In genomic region chr17:33526506-33526905, GRCm38 (mm10) we compare ENCODE assay signal across 11 mouse cellular contexts. TPM values are rescaled to one million over a fixed set of nuclear protein-coding genes. Genes with fewer than 3 reads are reported as not detected.
DNase-seq lines count a peak whose midpoint lies in the region; ATAC-seq lines count a peak whose summit lies in the region.
"Had no signal": no experiment of that assay in that cellular context is flagged by ENCODE, and none has a peak within 500 bp of the region (broad histone marks: within the 10 kb centered on the region; RNA-seq: fewer than 3 reads in every experiment).

No protein-coding gene starts in this region.

- peaks cover 42% of the 10 kb centered on the region for H3K4me1 ChIP-seq in embryonic facial prominence, embryonic 13.5 days
- no peaks in the 10 kb centered on the region for H3K4me1 ChIP-seq in hindbrain, embryonic 11.5 days (replicated peaks; ENCODE audit: control insufficient read depth, insufficient read depth, low read length)
- H3K4me1 ChIP-seq in forebrain, embryonic 13.5 days, result peaks cover 29% of the 10 kb centered on the region

- H3K27ac ChIP-seq in embryonic facial prominence, embryonic 13.5 days, result peak overlapping the region; percentile 71
- H3K27ac ChIP-seq in hindbrain, embryonic 11.5 days (ENCODE audit: low read depth, low read length), result no peak overlapping the region
- H3K27ac ChIP-seq in forebrain, embryonic 13.5 days, result no peak overlapping the region
- H3K27ac ChIP-seq: liver, embryonic 12.5 days had no signal

- peaks cover 38% of the 10 kb centered on the region for H3K36me3 ChIP-seq in embryonic facial prominence, embryonic 13.5 days
- H3K36me3 ChIP-seq in hindbrain, embryonic 11.5 days (ENCODE audit: control insufficient read depth, insufficient read depth, low read length), result no peaks in the 10 kb centered on the region
- peaks cover 36% of the 10 kb centered on the region for H3K36me3 ChIP-seq in forebrain, embryonic 13.5 days (ENCODE audit: poor library complexity, severe bottlenecking)

- DNase-seq in kidney, adult 9 months, result peak; percentile 16
- DNase-seq in kidney, adult 18-20 months, result no peak
- DNase-seq in heart, postnatal 14 days, result peak; percentile 38 to 50
- DNase-seq in lung, postnatal 36 days, result peak; percentile 63
- no peak for DNase-seq in hindbrain, embryonic 11.5 days (ENCODE audit: low spot score)
- DNase-seq in frontal cortex, postnatal 14 days (ENCODE audit: low spot score in 2 of 2), result no peak
- DNase-seq: adrenal gland, adult 8-10 months had no signal

- intact Hi-C loops in heart, postnatal 14 days (cut with DNase I), result no loop called here

- no peaks in the 10 kb centered on the region for H3K9me3 ChIP-seq in embryonic facial prominence, embryonic 13.5 days
- no peaks in the 10 kb centered on the region for H3K9me3 ChIP-seq in hindbrain, embryonic 11.5 days (ENCODE audit: control insufficient read depth, low read length)
- H3K9me3 ChIP-seq in forebrain, embryonic 13.5 days (replicated peaks), result no peaks in the 10 kb centered on the region
- H3K9me3 ChIP-seq: liver, embryonic 12.5 days had no signal

- H3K4me3 ChIP-seq in embryonic facial prominence, embryonic 13.5 days, result peak overlapping the region; percentile 5; the same call in 1 of the 2 replicates
- no peak overlapping the region for H3K4me3 ChIP-seq in hindbrain, embryonic 11.5 days (ENCODE audit: low read depth, low read length)
- no peak overlapping the region for H3K4me3 ChIP-seq in forebrain, embryonic 13.5 days
- H3K4me3 ChIP-seq: liver, embryonic 12.5 days had no signal

- peak overlapping the region; percentile 82 for H3K4me2 ChIP-seq in embryonic facial prominence, embryonic 13.5 days
- H3K4me2 ChIP-seq in hindbrain, embryonic 11.5 days (replicated peaks; ENCODE audit: low read depth, low read length), result no peak overlapping the region
- no peak overlapping the region for H3K4me2 ChIP-seq in forebrain, embryonic 13.5 days
- H3K4me2 ChIP-seq: liver, embryonic 12.5 days had no signal

- 55% methylated on average over 3 of the region's 3 CpGs for WGBS in embryonic facial prominence, embryonic 13.5 days
- WGBS in hindbrain, embryonic 11.5 days, result 87% methylated on average over 3 of the region's 3 CpGs
- 65% methylated on average over 3 of the region's 3 CpGs for WGBS in forebrain, embryonic 13.5 days

- ATAC-seq in embryonic facial prominence, embryonic 13.5 days (ENCODE audit: insufficient number of reproducible peaks, insufficient read depth, low FRiP score, low TSS enrichment, low read depth), result no peak
- ATAC-seq in hindbrain, embryonic 11.5 days (ENCODE audit: low FRiP score), result no peak
- no peak for ATAC-seq in forebrain, embryonic 13.5 days
- ATAC-seq: inflammation-experienced regulatory T-cells, adult 6 months; liver, embryonic 12.5 days had no signal

- H3K9ac ChIP-seq in embryonic facial prominence, embryonic 13.5 days, result no peak overlapping the region
- H3K9ac ChIP-seq in hindbrain, embryonic 11.5 days (ENCODE audit: low read depth, low read length), result no peak overlapping the region
- H3K9ac ChIP-seq in forebrain, embryonic 13.5 days, result no peak overlapping the region
- H3K9ac ChIP-seq: liver, embryonic 12.5 days had no signal

- no peaks in the 10 kb centered on the region for H3K27me3 ChIP-seq in embryonic facial prominence, embryonic 13.5 days
- H3K27me3 ChIP-seq in hindbrain, embryonic 11.5 days (ENCODE audit: control insufficient read depth, insufficient read depth, low read length), result no peaks in the 10 kb centered on the region
- no peaks in the 10 kb centered on the region for H3K27me3 ChIP-seq in forebrain, embryonic 13.5 days

RNA-seq across cellular contexts. Expression of gene Adamts10, which starts 2.5 kb away (rescaled TPM):
- 85.5 and 110 TPM in 2 replicates for polyA plus RNA-seq in embryonic facial prominence, embryonic 13.5 days (2015; fragmentation: Nextera tagmentation; extraction: Ambion mirVana)
- total RNA-seq in heart, postnatal 14 days (2021), result 10 to 100 TPM; 31.7 to 38.4 TPM
- 29.2 and 36.6 TPM in 2 replicates for polyA plus RNA-seq in hindbrain, embryonic 11.5 days (2014; fragmentation: Nextera tagmentation; extraction: Ambion mirVana)
- 36.5 and 37.3 TPM in 2 replicates for polyA plus RNA-seq in forebrain, embryonic 13.5 days (2015; fragmentation: Nextera tagmentation; extraction: Ambion mirVana)

RNA-seq across cellular contexts. Expression of gene Myo1f, which starts 29.0 kb away (rescaled TPM):
- polyA plus RNA-seq in embryonic facial prominence, embryonic 13.5 days (2015; fragmentation: Nextera tagmentation; extraction: Ambion mirVana), result 2.6 and 4.2 TPM in 2 replicates
- 1 to 10 TPM; 2.1 to 3.1 TPM for total RNA-seq in heart, postnatal 14 days (2021)
- polyA plus RNA-seq in hindbrain, embryonic 11.5 days (2014; fragmentation: Nextera tagmentation; extraction: Ambion mirVana), result 1.6 and 3.0 TPM in 2 replicates
- polyA plus RNA-seq in forebrain, embryonic 13.5 days (2015; fragmentation: Nextera tagmentation; extraction: Ambion mirVana), result 1.0 and 1.4 TPM in 2 replicates

Comparison
In these comparisons a context has a peak if more than half of its experiments do, and no peak if none do; other contexts are left out.
1. DNase-seq: peak in kidney, adult 9 months (single experiment), heart, postnatal 14 days (2 of 2) and lung, postnatal 36 days (single experiment); none in kidney, adult 18-20 months (single experiment), hindbrain, embryonic 11.5 days (single experiment) and frontal cortex, postnatal 14 days (0 of 2).